ENCODE assay signal across 7 mouse cellular contexts in genomic region chr17:35051156-35052086, GRCm38 (mm10). TPM values are rescaled to one million over a fixed set of nuclear protein-coding genes. Genes with fewer than 3 reads are reported as not detected.
DNase-seq lines count a peak whose midpoint lies in the region; ATAC-seq and TF ChIP-seq lines count a peak whose summit lies in the region.

No protein-coding gene starts in this region.

- peak; percentile 61 for ATAC-seq in G1E (ENCODE audit: extremely low read depth, insufficient number of reproducible peaks, low FRiP score, poor library complexity, severe bottlenecking)
- ATAC-seq in limb, embryonic 11.5 days (ENCODE audit: insufficient number of reproducible peaks, low FRiP score, low TSS enrichment, low read depth) = peak; percentile 26; the same call in 1 of the 2 replicates
- ATAC-seq in midbrain, embryonic 12.5 days (ENCODE audit: low FRiP score, low read depth) = peak; percentile 70
- peak; percentile 59 for ATAC-seq in stomach, embryonic 14.5 days (ENCODE audit: insufficient number of reproducible peaks, insufficient read depth, low FRiP score, low read depth)

- intact Hi-C loops in heart, postnatal 25 days (cut with DNase I) = no loop called here

- H3K9me3 ChIP-seq in G1E (replicated peaks) = no peaks in the 10 kb centered on the region
- H3K9me3 ChIP-seq in limb, embryonic 11.5 days (ENCODE audit: control insufficient read depth, low read length) = no peaks in the 10 kb centered on the region
- 0 out of 2 replicates have a peak, but pooled peaks cover 4% of the 10 kb centered on the region for H3K9me3 ChIP-seq in midbrain, embryonic 12.5 days
- no peaks in the 10 kb centered on the region for H3K9me3 ChIP-seq in stomach, embryonic 14.5 days (ENCODE audit: control insufficient read depth, low read depth, low read length)

- H3K4me2 ChIP-seq in limb, embryonic 11.5 days (ENCODE audit: low read depth, severe bottlenecking) = peak overlapping the region; percentile 76
- H3K4me2 ChIP-seq in midbrain, embryonic 12.5 days (replicated peaks) = peak overlapping the region; percentile 67
- peak overlapping the region; percentile 90 for H3K4me2 ChIP-seq in stomach, embryonic 14.5 days (replicated peaks; ENCODE audit: low read depth, low read length)

- H3K36me3 ChIP-seq in G1E (replicated peaks) = peaks cover 51% of the 10 kb centered on the region
- peaks cover 19% of the 10 kb centered on the region for H3K36me3 ChIP-seq in limb, embryonic 11.5 days (ENCODE audit: control insufficient read depth, insufficient read depth, low read length)
- H3K36me3 ChIP-seq in midbrain, embryonic 12.5 days = peaks cover 32% of the 10 kb centered on the region
- peaks cover 41% of the 10 kb centered on the region for H3K36me3 ChIP-seq in stomach, embryonic 14.5 days (ENCODE audit: control insufficient read depth, insufficient read depth, low read length)

- H3K9ac ChIP-seq in limb, embryonic 11.5 days (ENCODE audit: low read length) = peak overlapping the region; percentile 70
- peak overlapping the region; percentile 83 for H3K9ac ChIP-seq in midbrain, embryonic 12.5 days (replicated peaks)
- peak overlapping the region; percentile 45 for H3K9ac ChIP-seq in stomach, embryonic 14.5 days (replicated peaks; ENCODE audit: low read depth, low read length)

- no peak for TF ChIP-seq CTCF in G1E (IDR thresholded peaks at IDR 0.05; ENCODE audit: low read depth, low read length)

- no peaks in the 10 kb centered on the region for H3K27me3 ChIP-seq in G1E (ENCODE audit: insufficient read depth, low read length)
- H3K27me3 ChIP-seq in limb, embryonic 11.5 days (ENCODE audit: control insufficient read depth, insufficient read depth, low read length) = no peaks in the 10 kb centered on the region
- no peaks in the 10 kb centered on the region for H3K27me3 ChIP-seq in midbrain, embryonic 12.5 days
- H3K27me3 ChIP-seq in stomach, embryonic 14.5 days (ENCODE audit: control insufficient read depth, insufficient read depth, low read length) = no peaks in the 10 kb centered on the region

- H3K4me3 ChIP-seq in G1E (ENCODE audit: low read depth, low read length) = peak overlapping the region; percentile 81
- H3K4me3 ChIP-seq in limb, embryonic 11.5 days (ENCODE audit: low read depth, low read length) = peak overlapping the region; percentile 71
- peak overlapping the region; percentile 52 for H3K4me3 ChIP-seq in midbrain, embryonic 12.5 days
- H3K4me3 ChIP-seq in stomach, embryonic 14.5 days (ENCODE audit: low read depth, low read length) = peak overlapping the region; percentile 78

- 4% methylated on average over 21 of the region's 21 CpGs for WGBS in limb, embryonic 11.5 days
- 2% methylated on average over 21 of the region's 21 CpGs for WGBS in midbrain, embryonic 12.5 days
- under 1% methylated on average over 21 of the region's 21 CpGs for WGBS in stomach, embryonic 14.5 days

- peak; percentile 93 for DNase-seq in G1E (ENCODE audit: low spot score)
- peak; percentile 77 for DNase-seq in brain, adult 2 months (ENCODE audit: low read depth, low spot score)
- peak; percentile 56 for DNase-seq in fibroblast of lung, adult 2 months (ENCODE audit: low read depth)
- peak; percentile 87 for DNase-seq in heart, postnatal 25 days (ENCODE audit: low spot score)
- peak; percentile 59 for DNase-seq in limb, embryonic 11.5 days (ENCODE audit: low spot score)

- H3K27ac ChIP-seq in limb, embryonic 11.5 days (replicated peaks; ENCODE audit: low read depth, low read length) = peak overlapping the region; percentile 85
- H3K27ac ChIP-seq in midbrain, embryonic 12.5 days (replicated peaks) = peak overlapping the region; percentile 93
- H3K27ac ChIP-seq in stomach, embryonic 14.5 days (ENCODE audit: low read length) = peak overlapping the region; percentile 100

- peaks cover 73% of the 10 kb centered on the region for H3K4me1 ChIP-seq in G1E (ENCODE audit: insufficient read depth, low read depth, low read length)
- H3K4me1 ChIP-seq in limb, embryonic 11.5 days (ENCODE audit: control insufficient read depth, insufficient read depth, low read length) = peaks cover 25% of the 10 kb centered on the region
- peaks cover 53% of the 10 kb centered on the region for H3K4me1 ChIP-seq in midbrain, embryonic 12.5 days
- peaks cover 37% of the 10 kb centered on the region for H3K4me1 ChIP-seq in stomach, embryonic 14.5 days (ENCODE audit: control insufficient read depth, insufficient read depth, low read length)

RNA-seq across cellular contexts. Expression of gene Clic1, which starts 1.7 kb away (rescaled TPM):
- total RNA-seq in G1E (2014; fragmentation: Nextera tagmentation) (211 and 218 TPM in 2 replicates), G1E (2017) (562 and 724 TPM in 2 replicates)
- 233 and 258 TPM in 2 replicates for polyA plus RNA-seq in G1E (2012)
- total RNA-seq in heart, postnatal 25 days (2021) = 10 to 100 TPM; 40.0 to 46.1 TPM
- 52.1 and 76.7 TPM in 2 replicates for polyA plus RNA-seq in limb, embryonic 11.5 days (2014; fragmentation: Nextera tagmentation; extraction: Ambion mirVana)
- polyA plus RNA-seq in midbrain, embryonic 12.5 days (2016; fragmentation: Nextera tagmentation; extraction: Ambion mirVana) = 145 and 165 TPM in 2 replicates
- polyA plus RNA-seq in stomach, embryonic 14.5 days (2014; fragmentation: Nextera tagmentation; extraction: Ambion mirVana) = 83.0 and 88.5 TPM in 2 replicates

RNA-seq across cellular contexts. Expression of gene Msh5, which starts 4.9 kb away (rescaled TPM):
- total RNA-seq in G1E (2014; fragmentation: Nextera tagmentation) (41.7 and 45.5 TPM in 2 replicates), G1E (2017) (11.8 and 12.4 TPM in 2 replicates)
- polyA plus RNA-seq in G1E (2012) = 11.3 and 11.5 TPM in 2 replicates
- 1 to 10 TPM in 1 of 2 experiments, under 1 TPM in 1; 0.57 to 1.3 TPM for total RNA-seq in heart, postnatal 25 days (2021)
- 3.5 and 3.7 TPM in 2 replicates for polyA plus RNA-seq in limb, embryonic 11.5 days (2014; fragmentation: Nextera tagmentation; extraction: Ambion mirVana)
- polyA plus RNA-seq in midbrain, embryonic 12.5 days (2016; fragmentation: Nextera tagmentation; extraction: Ambion mirVana) = 6.9 and 7.6 TPM in 2 replicates
- 3.6 and 3.8 TPM in 2 replicates for polyA plus RNA-seq in stomach, embryonic 14.5 days (2014; fragmentation: Nextera tagmentation; extraction: Ambion mirVana)

RNA-seq across cellular contexts. Expression of gene Ddah2, which starts 7.4 kb away (rescaled TPM):
- total RNA-seq in G1E (2014; fragmentation: Nextera tagmentation) (52.4 and 70.3 TPM in 2 replicates), G1E (2017) (179 and 180 TPM in 2 replicates)
- 242 and 291 TPM in 2 replicates for polyA plus RNA-seq in G1E (2012)
- 10 to 100 TPM; 27.7 to 31.3 TPM for total RNA-seq in heart, postnatal 25 days (2021)
- polyA plus RNA-seq in limb, embryonic 11.5 days (2014; fragmentation: Nextera tagmentation; extraction: Ambion mirVana) = 553 and 582 TPM in 2 replicates
- 595 and 615 TPM in 2 replicates for polyA plus RNA-seq in midbrain, embryonic 12.5 days (2016; fragmentation: Nextera tagmentation; extraction: Ambion mirVana)
- polyA plus RNA-seq in stomach, embryonic 14.5 days (2014; fragmentation: Nextera tagmentation; extraction: Ambion mirVana) = 292 and 322 TPM in 2 replicates

RNA-seq across cellular contexts. Expression of gene Ly6g6c, which starts 13.8 kb away (rescaled TPM):
- total RNA-seq in G1E (2014; fragmentation: Nextera tagmentation) (not detected in 2 replicates), G1E (2017) (0.16 TPM in 1 of 2 replicates, not detected in the other)
- polyA plus RNA-seq in G1E (2012) = not detected in 2 replicates
- total RNA-seq in heart, postnatal 25 days (2021) = not detected
- polyA plus RNA-seq in limb, embryonic 11.5 days (2014; fragmentation: Nextera tagmentation; extraction: Ambion mirVana) = 0.16 TPM in 1 of 2 replicates, not detected in the other
- not detected in 2 replicates for polyA plus RNA-seq in midbrain, embryonic 12.5 days (2016; fragmentation: Nextera tagmentation; extraction: Ambion mirVana)
- polyA plus RNA-seq in stomach, embryonic 14.5 days (2014; fragmentation: Nextera tagmentation; extraction: Ambion mirVana) = 0.30 and 0.63 TPM in 2 replicates

RNA-seq across cellular contexts. Expression of gene Mpig6b, which starts 14.6 kb away (rescaled TPM):
- total RNA-seq in G1E (2014; fragmentation: Nextera tagmentation) = not detected in 2 replicates
- total RNA-seq in G1E (2017) = 0.06 TPM in 1 of 2 replicates, not detected in the other
- not detected in 2 replicates for polyA plus RNA-seq in G1E (2012)
- under 1 TPM; 0.18 to 0.87 TPM for total RNA-seq in heart, postnatal 25 days (2021)
- 0.84 and 1.2 TPM in 2 replicates for polyA plus RNA-seq in limb, embryonic 11.5 days (2014; fragmentation: Nextera tagmentation; extraction: Ambion mirVana)
- polyA plus RNA-seq in midbrain, embryonic 12.5 days (2016; fragmentation: Nextera tagmentation; extraction: Ambion mirVana) = 0.52 and 0.93 TPM in 2 replicates
- 0.97 and 1.3 TPM in 2 replicates for polyA plus RNA-seq in stomach, embryonic 14.5 days (2014; fragmentation: Nextera tagmentation; extraction: Ambion mirVana)

Comparison
In these comparisons a context has a peak if more than half of its experiments do, and no peak if none do; other contexts are left out.
1. Peak in every context shown above with its lines: DNase-seq, ATAC-seq, H3K4me3 ChIP-seq and H3K27ac ChIP-seq.